Mouse (Mus musculus) kidney, postnatal 0 days (tissue): Measurements from ENCODE around the gene Eml3. TPM values are rescaled to one million over a fixed set of nuclear protein-coding genes. Genes with fewer than 3 reads are reported as not detected.

Experiments
- ATAC-seq: fragments of 200-750 bp; cut with Nextera tagmentation; replicated peaks from 2 replicates; pipeline ENCODE4 v1.8.0; 2017; ENCODE audit warnings: low read depth, moderate number of reproducible peaks, moderate TSS enrichment, moderate library complexity; ENCODE audit not compliant: low FRiP score
- DNase-seq: peaks from one replicate; pipeline ENCODE4 v3.0.0-alpha.2; 2016; ENCODE audit warnings: low spot score
- H3K27ac ChIP-seq: fragments of 300-500 bp; sonication (generic); 2 replicates; pipeline ENCODE4 v1.5.1; 2014; ENCODE audit warnings: mild to moderate bottlenecking
- H3K27me3 ChIP-seq: fragments of 300-500 bp; sonication (generic); 2 replicates; pipeline ENCODE4 v1.6.1; 2014; ENCODE audit warnings: low read length, mixed read lengths; ENCODE audit not compliant: insufficient read depth
- H3K36me3 ChIP-seq: fragments of 300-500 bp; sonication (generic); 2 replicates; pipeline ENCODE4 v1.6.1; 2014; ENCODE audit warnings: low read length, mixed read lengths; ENCODE audit not compliant: insufficient read depth
- H3K4me1 ChIP-seq: fragments of 300-500 bp; sonication (generic); replicated peaks from 2 replicates; pipeline ENCODE4 v1.6.1; 2014; ENCODE audit warnings: antibody characterized with exemption, low read length, mixed read lengths; ENCODE audit not compliant: insufficient read depth
- H3K4me2 ChIP-seq: fragments of 300-500 bp; sonication (generic); 2 replicates; pipeline ENCODE4 v1.6.1; 2014; ENCODE audit warnings: mild to moderate bottlenecking, low read length, moderate library complexity, mixed read lengths
- H3K4me3 ChIP-seq: fragments of 300-500 bp; sonication (generic); replicated peaks from 2 replicates; pipeline ENCODE4 v1.5.1; 2014; ENCODE audit warnings: low read depth, low read length
- H3K9ac ChIP-seq: fragments of 300-500 bp; sonication (generic); 2 replicates; pipeline ENCODE4 v1.6.1; 2014; ENCODE audit warnings: low read depth, low read length
- H3K9me3 ChIP-seq: fragments of 300-500 bp; sonication (generic); replicated peaks from 2 replicates; pipeline ENCODE4 v1.6.1; 2016; ENCODE audit warnings: low read length, inconsistent platforms, mixed read lengths
- CTCF ChIP-seq: IDR thresholded peaks from 2 replicates; pipeline ENCODE4 v1.5.1; 2016; ENCODE audit warnings: antibody characterized with exemption, low read depth, mild to moderate bottlenecking, moderate library complexity
- WGBS: fragments of 180-500 bp; shearing (Covaris S2); extraction: QIAGEN DNeasy Blood & Tissue Kit; methylation state at CpG from one replicate; pipeline ENCODE4 v1.1.7; 2014; 5-methylcytosine and 5-hydroxymethylcytosine counted together
- microRNA-seq: library from miRNA; unstranded; fragments of <30 nt; microRNA quantifications from one replicate; pipeline ENCODE4, GENCODE M21; 2016
- polyA plus RNA-seq: library from polyadenylated mRNA; unstranded; fragments of >200 nt; fragmentation: Nextera tagmentation; extraction: Ambion mirVana; gene quantifications from 2 replicates; pipeline ENCODE4 v1.2.1, GENCODE M21; 2015

Eml3 gene
- polyA plus RNA-seq, 1 experiment from 2014 or later = 25.5 TPM

GRCm38 (mm10) chr19:8988346-8989065, 59.2 kb downstream of the Eml3 start:
- Histone ChIP-seq H3K9me3 (no peaks in the 10 kb centered on the region), H3K4me1 (peaks cover 37% of the 10 kb centered on the region), H3K9ac (peak overlapping the region; percentile 86), H3K27me3 (no peaks in the 10 kb centered on the region), H3K4me2 (peak overlapping the region; percentile 90), H3K27ac (peak overlapping the region; percentile 94), H3K4me3 (peak overlapping the region; percentile 79), H3K36me3 (no peaks in the 10 kb centered on the region)
- ATAC-seq (no peak), DNase-seq (peak; percentile 40)
- no peak for TF ChIP-seq CTCF
- WGBS = 20% methylated on average over 15 of the region's 15 CpGs

- Histone ChIP-seq H3K4me2 (peak within 1 kb of the TSS; percentile 90), H3K27me3 (no peaks in the 10 kb centered on the region), H3K4me1 (peaks cover 31% of the 10 kb centered on the region), H3K9ac (peak within 1 kb of the TSS; percentile 86), H3K9me3 (no peaks in the 10 kb centered on the region), H3K4me3 (peak within 1 kb of the TSS; percentile 79), H3K27ac (peak within 1 kb of the TSS; percentile 94), H3K36me3 (no peaks in the 10 kb centered on the region)
- no peak for TF ChIP-seq CTCF
- 0% methylated on average over 31 of the region's 42 CpGs for WGBS
- ATAC-seq = peak; percentile 64
- DNase-seq = peak; percentile 79
Observed at GRCm38 (mm10) chr19:8989066-8989566, 59.8 kb downstream of the Eml3 start, which contains the start of gene Ahnak. Gene Ahnak, plus strand, starts transcription at chr19:8989284.

GRCm38 (mm10) chr19:8989567-8990431, 60.4 kb downstream of the Eml3 start:
- peaks cover 25% of the 10 kb centered on the region; the same call in 1 of the 2 replicates for H3K4me1 ChIP-seq
- ATAC-seq = peak; percentile 66
- no peaks in the 10 kb centered on the region for H3K36me3 ChIP-seq
- DNase-seq = peak; percentile 93
- H3K4me3 ChIP-seq = peak overlapping the region; percentile 79
- WGBS = under 1% methylated on average over 53 of the region's 53 CpGs
- peak overlapping the region; percentile 86 for H3K9ac ChIP-seq
- H3K4me2 ChIP-seq = peak overlapping the region; percentile 90
- H3K27ac ChIP-seq = peak overlapping the region; percentile 94
- H3K9me3 ChIP-seq = no peaks in the 10 kb centered on the region
- H3K27me3 ChIP-seq = no peaks in the 10 kb centered on the region
- TF ChIP-seq CTCF = peak; percentile 45

- H3K9me3 ChIP-seq = no peaks in the 10 kb centered on the region
- WGBS = 15% methylated on average over 15 of the region's 15 CpGs
- TF ChIP-seq CTCF = no peak
- H3K4me2 ChIP-seq = peak overlapping the region; percentile 90
- H3K4me3 ChIP-seq = peak overlapping the region; percentile 79
- peak overlapping the region; percentile 94 for H3K27ac ChIP-seq
- DNase-seq = no peak
- peaks cover 25% of the 10 kb centered on the region; the same call in 1 of the 2 replicates for H3K4me1 ChIP-seq
- H3K27me3 ChIP-seq = no peaks in the 10 kb centered on the region
- peak overlapping the region; percentile 86 for H3K9ac ChIP-seq
- ATAC-seq = peak; percentile 50
- no peaks in the 10 kb centered on the region for H3K36me3 ChIP-seq
Observed at GRCm38 (mm10) chr19:8990432-8991102, 61.2 kb downstream of the Eml3 start.

Small RNA genes within 50 kb of the gene (microRNA-seq; reads per million reads assigned to microRNA genes)
- gene Mir5136 = not detected

Other genes starting within 250 kb of the Eml3 start
- gene Slc3a2, start 206.2 kb upstream of the Eml3 start, polyA plus RNA-seq = 151 and 158 TPM in 2 replicates
- gene Wdr74, start 193.7 kb upstream of the Eml3 start, polyA plus RNA-seq = 71.3 and 77.7 TPM in 2 replicates
- 0.75 and 1.1 TPM in 2 replicates for gene 1700092M07Rik, start 188.8 kb upstream of the Eml3 start, polyA plus RNA-seq
- 105 and 115 TPM in 2 replicates for gene Stx5a, start 188.1 kb upstream of the Eml3 start, polyA plus RNA-seq
- gene Nxf1, start 172.5 kb upstream of the Eml3 start, polyA plus RNA-seq = 114 and 123 TPM in 2 replicates
- 248 and 286 TPM in 2 replicates for gene Tmem223, start 158.6 kb upstream of the Eml3 start, polyA plus RNA-seq
- 103 and 113 TPM in 2 replicates for gene Tmem179b, start 155.1 kb upstream of the Eml3 start, polyA plus RNA-seq
- 28.4 and 28.6 TPM in 2 replicates for gene Taf6l, start 143.1 kb upstream of the Eml3 start, polyA plus RNA-seq
- gene Polr2g, start 131.0 kb upstream of the Eml3 start, polyA plus RNA-seq = 185 and 187 TPM in 2 replicates
- gene Zbtb3, start 127.0 kb upstream of the Eml3 start, polyA plus RNA-seq = 3.6 TPM in 2 replicates
- gene Ttc9c, start 110.2 kb upstream of the Eml3 start, polyA plus RNA-seq = 32.2 and 35.9 TPM in 2 replicates
- gene Hnrnpul2, start 109.5 kb upstream of the Eml3 start, polyA plus RNA-seq = 5.5 and 6.3 TPM in 2 replicates
- not detected in 2 replicates for gene AC129217.1, start 99.8 kb upstream of the Eml3 start, polyA plus RNA-seq
- gene Bscl2, start 92.1 kb upstream of the Eml3 start, polyA plus RNA-seq = 57.0 and 60.1 TPM in 2 replicates
- gene Gng3, start 90.4 kb upstream of the Eml3 start, polyA plus RNA-seq = 1.5 and 1.6 TPM in 2 replicates
- 0.85 and 1.1 TPM in 2 replicates for gene Lrrn4cl, start 78.8 kb upstream of the Eml3 start, polyA plus RNA-seq
- gene Ubxn1, start 58.1 kb upstream of the Eml3 start, polyA plus RNA-seq = 195 and 206 TPM in 2 replicates
- 94.5 and 97.4 TPM in 2 replicates for gene Uqcc3, start 48.6 kb upstream of the Eml3 start, polyA plus RNA-seq
- 69.8 and 70.8 TPM in 2 replicates for gene Lbhd1, start 45.8 kb upstream of the Eml3 start, polyA plus RNA-seq
- not detected in 2 replicates for gene Gm49403, start 45.6 kb upstream of the Eml3 start, polyA plus RNA-seq
- 69.0 and 76.7 TPM in 2 replicates for gene 1810009A15Rik, start 40.7 kb upstream of the Eml3 start, polyA plus RNA-seq
- gene Gm49416, start 40.6 kb upstream of the Eml3 start, polyA plus RNA-seq = not detected in 2 replicates
- 27.4 and 29.8 TPM in 2 replicates for gene Ints5, start 36.5 kb upstream of the Eml3 start, polyA plus RNA-seq
- 74.6 and 80.9 TPM in 2 replicates for gene Ganab, start 31.5 kb upstream of the Eml3 start, polyA plus RNA-seq
- gene B3gat3, start 9.2 kb upstream of the Eml3 start, polyA plus RNA-seq = 44.0 and 45.1 TPM in 2 replicates
- gene Rom1, start 196 bp upstream of the Eml3 start, polyA plus RNA-seq = 5.7 and 6.0 TPM in 2 replicates
- gene Mta2, start 12.3 kb downstream of the Eml3 start, polyA plus RNA-seq = 103 and 116 TPM in 2 replicates
- gene Tut1, start 24.3 kb downstream of the Eml3 start, polyA plus RNA-seq = 19.9 and 22.3 TPM in 2 replicates
- gene Eef1g, start 37.5 kb downstream of the Eml3 start, polyA plus RNA-seq = 328 and 354 TPM in 2 replicates
- 22.5 and 27.5 TPM in 2 replicates for gene Ahnak, start 59.7 kb downstream of the Eml3 start, polyA plus RNA-seq
- gene Scgb1a1, start 158.4 kb downstream of the Eml3 start, polyA plus RNA-seq = not detected in 2 replicates
- gene Asrgl1, start 206.1 kb downstream of the Eml3 start, polyA plus RNA-seq = 13.4 and 14.6 TPM in 2 replicates